Mouse (Mus musculus): ENCODE data around the gene Arhgef38. TPM values are rescaled to one million over a fixed set of nuclear protein-coding genes. Genes with fewer than 3 reads are reported as not detected.

The Arhgef38 gene
- polyA plus RNA-seq, 1 experiment: not detected

- TF ChIP-seq CTCF (IDR thresholded peaks at IDR 0.05; ENCODE audit: control insufficient read depth, insufficient read depth, low read length) (no peak), POLR2A (IDR thresholded peaks at IDR 0.05; ENCODE audit: borderline replicate concordance, control insufficient read depth, low read depth, low read length) (no peak)
- 80% methylated on average over 1 of the region's 1 CpGs for WGBS
- Histone ChIP-seq H3K4me1 (ENCODE audit: control insufficient read depth, insufficient read depth, low read length) (no peaks in the 10 kb centered on the region), H3K27ac (ENCODE audit: control insufficient read depth, insufficient read depth, low read depth, low read length, poor library complexity) (no peak overlapping the region), H3K4me3 (replicated peaks; ENCODE audit: control insufficient read depth, low read depth, low read length) (no peak overlapping the region)
These were observed 73.3 kb downstream of the Arhgef38 start for GRCm38 (mm10) chr3:133161407-133161806.

GRCm38 (mm10) chr3:133158260-133158659 lies 76.5 kb downstream of the Arhgef38 start:
- 77% methylated on average over 5 of the region's 5 CpGs for WGBS
- no peak for TF ChIP-seq CTCF (IDR thresholded peaks at IDR 0.05; ENCODE audit: control insufficient read depth, insufficient read depth, low read length)
- TF ChIP-seq POLR2A (IDR thresholded peaks at IDR 0.05; ENCODE audit: borderline replicate concordance, control insufficient read depth, low read depth, low read length): no peak

GRCm38 (mm10) chr3:133154683-133155082 lies 80.1 kb downstream of the Arhgef38 start:
- no peak overlapping the region for H3K4me3 ChIP-seq (replicated peaks; ENCODE audit: control insufficient read depth, low read depth, low read length)
- WGBS: 82% methylated on average over 8 of the region's 8 CpGs

More at GRCm38 (mm10) chr3:133158260-133158659, 76.5 kb downstream of the Arhgef38 start:
- Histone ChIP-seq H3K4me1 (ENCODE audit: control insufficient read depth, insufficient read depth, low read length) (no peaks in the 10 kb centered on the region), H3K4me3 (replicated peaks; ENCODE audit: control insufficient read depth, low read depth, low read length) (no peak overlapping the region), H3K27ac (ENCODE audit: control insufficient read depth, insufficient read depth, low read depth, low read length, poor library complexity) (no peak overlapping the region)

GRCm38 (mm10) chr3:133153629-133154028 lies 81.1 kb downstream of the Arhgef38 start:
- Histone ChIP-seq H3K27ac (ENCODE audit: control insufficient read depth, insufficient read depth, low read depth, low read length, poor library complexity) (no peak overlapping the region), H3K4me1 (ENCODE audit: control insufficient read depth, insufficient read depth, low read length) (no peaks in the 10 kb centered on the region), H3K4me3 (replicated peaks; ENCODE audit: control insufficient read depth, low read depth, low read length) (no peak overlapping the region)
- TF ChIP-seq CTCF (IDR thresholded peaks at IDR 0.05; ENCODE audit: control insufficient read depth, insufficient read depth, low read length): no peak
- no peak for TF ChIP-seq POLR2A (IDR thresholded peaks at IDR 0.05; ENCODE audit: borderline replicate concordance, control insufficient read depth, low read depth, low read length)
- WGBS: 62% methylated on average over 6 of the region's 6 CpGs

More at GRCm38 (mm10) chr3:133154683-133155082, 80.1 kb downstream of the Arhgef38 start:
- H3K4me1 ChIP-seq (ENCODE audit: control insufficient read depth, insufficient read depth, low read length): no peaks in the 10 kb centered on the region
- no peak overlapping the region for H3K27ac ChIP-seq (ENCODE audit: control insufficient read depth, insufficient read depth, low read depth, low read length, poor library complexity)
- TF ChIP-seq POLR2A (IDR thresholded peaks at IDR 0.05; ENCODE audit: borderline replicate concordance, control insufficient read depth, low read depth, low read length) (no peak), CTCF (IDR thresholded peaks at IDR 0.05; ENCODE audit: control insufficient read depth, insufficient read depth, low read length) (no peak)

- H3K4me3 ChIP-seq (replicated peaks; ENCODE audit: control insufficient read depth, low read depth, low read length): no peak overlapping the region
- no peak overlapping the region for H3K27ac ChIP-seq (ENCODE audit: control insufficient read depth, insufficient read depth, low read depth, low read length, poor library complexity)
- 59% methylated on average over 1 of the region's 1 CpGs for WGBS
- TF ChIP-seq POLR2A (IDR thresholded peaks at IDR 0.05; ENCODE audit: borderline replicate concordance, control insufficient read depth, low read depth, low read length): no peak
- TF ChIP-seq CTCF (IDR thresholded peaks at IDR 0.05; ENCODE audit: control insufficient read depth, insufficient read depth, low read length): no peak
- H3K4me1 ChIP-seq (ENCODE audit: control insufficient read depth, insufficient read depth, low read length): no peaks in the 10 kb centered on the region
These were observed 81.9 kb downstream of the Arhgef38 start for GRCm38 (mm10) chr3:133152831-133153230.

- TF ChIP-seq POLR2A (IDR thresholded peaks at IDR 0.05; ENCODE audit: borderline replicate concordance, control insufficient read depth, low read depth, low read length) (no peak), CTCF (IDR thresholded peaks at IDR 0.05; ENCODE audit: control insufficient read depth, insufficient read depth, low read length) (no peak)
- Histone ChIP-seq H3K4me1 (ENCODE audit: control insufficient read depth, insufficient read depth, low read length) (no peaks in the 10 kb centered on the region), H3K4me3 (replicated peaks; ENCODE audit: control insufficient read depth, low read depth, low read length) (no peak overlapping the region), H3K27ac (ENCODE audit: control insufficient read depth, insufficient read depth, low read depth, low read length, poor library complexity) (no peak overlapping the region)
- WGBS: 77% methylated on average over 6 of the region's 6 CpGs
These were observed 83.1 kb downstream of the Arhgef38 start for GRCm38 (mm10) chr3:133151629-133152028.

GRCm38 (mm10) chr3:133144511-133145147 lies 90.1 kb downstream of the Arhgef38 start:
- WGBS: 79% methylated on average over 6 of the region's 6 CpGs
- TF ChIP-seq POLR2A (IDR thresholded peaks at IDR 0.05; ENCODE audit: borderline replicate concordance, control insufficient read depth, low read depth, low read length): no peak
- TF ChIP-seq CTCF (IDR thresholded peaks at IDR 0.05; ENCODE audit: control insufficient read depth, insufficient read depth, low read length): no peak
- Histone ChIP-seq H3K4me1 (ENCODE audit: control insufficient read depth, insufficient read depth, low read length) (no peaks in the 10 kb centered on the region), H3K27ac (ENCODE audit: control insufficient read depth, insufficient read depth, low read depth, low read length, poor library complexity) (no peak overlapping the region), H3K4me3 (replicated peaks; ENCODE audit: control insufficient read depth, low read depth, low read length) (no peak overlapping the region)

GRCm38 (mm10) chr3:133141877-133142276 lies 92.9 kb downstream of the Arhgef38 start:
- Histone ChIP-seq H3K4me1 (ENCODE audit: control insufficient read depth, insufficient read depth, low read length) (no peaks in the 10 kb centered on the region), H3K27ac (ENCODE audit: control insufficient read depth, insufficient read depth, low read depth, low read length, poor library complexity) (no peak overlapping the region), H3K4me3 (replicated peaks; ENCODE audit: control insufficient read depth, low read depth, low read length) (no peak overlapping the region)
- 74% methylated on average over 6 of the region's 6 CpGs for WGBS
- TF ChIP-seq POLR2A (IDR thresholded peaks at IDR 0.05; ENCODE audit: borderline replicate concordance, control insufficient read depth, low read depth, low read length) (no peak), CTCF (IDR thresholded peaks at IDR 0.05; ENCODE audit: control insufficient read depth, insufficient read depth, low read length) (no peak)
